Mouse (Mus musculus): ENCODE data around the gene Lonp1. TPM values are rescaled to one million over a fixed set of nuclear protein-coding genes. Genes with fewer than 3 reads are reported as not detected.

Lonp1 gene
- polyA plus RNA-seq (2016; fragmentation: Nextera tagmentation; extraction: Ambion mirVana) = 52.1 TPM in 2 replicates

DNA sequence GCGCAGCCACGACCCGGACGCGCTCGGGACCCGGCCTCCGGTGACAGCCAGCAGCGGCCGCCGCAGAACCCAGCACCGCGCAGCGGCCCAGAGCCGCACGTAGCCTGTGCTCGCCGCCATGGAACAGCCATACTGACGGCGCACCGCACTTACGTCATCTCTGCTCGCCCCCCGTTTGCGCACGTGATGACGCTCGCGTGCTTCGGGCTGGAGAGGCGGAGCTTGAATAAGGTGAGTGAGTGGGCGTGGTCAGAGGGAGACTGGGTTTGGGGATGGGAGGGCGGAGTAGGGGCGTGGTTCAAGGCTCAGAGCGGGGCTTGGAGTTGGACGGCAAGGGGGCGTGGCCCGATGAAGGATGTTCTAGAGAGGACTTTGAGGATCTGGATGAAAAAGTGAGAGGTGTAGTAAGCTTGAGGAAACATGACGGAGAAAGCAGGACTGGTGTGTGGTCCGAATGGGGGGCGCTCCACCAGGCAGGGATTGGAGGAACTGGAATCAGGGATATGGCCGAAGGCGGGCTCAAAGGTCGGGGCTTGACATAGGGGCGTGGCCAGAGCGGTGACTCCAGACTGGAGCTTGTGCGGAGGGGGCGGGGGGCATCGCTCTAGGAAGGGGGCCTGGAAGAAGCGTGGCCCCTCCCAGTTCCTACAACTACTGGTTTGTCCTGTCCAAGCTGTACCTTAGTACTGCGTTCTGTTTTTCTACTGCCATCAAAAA lies at the start of gene Lonp1:
TSS of gene Lonp1 (minus strand) at position 134 of the 717 bp plus-strand sequence.
- H3K36me3 ChIP-seq = peaks cover 22% of the 10 kb centered on the region
- peaks cover 25% of the 10 kb centered on the region for H3K4me1 ChIP-seq
- H3K9me3 ChIP-seq = no peaks in the 10 kb centered on the region
- H3K4me3 ChIP-seq = peak within 1 kb of the TSS; percentile 98
- peak within 1 kb of the TSS; percentile 58 for H3K27ac ChIP-seq (replicated peaks)
- peak; percentile 93 for ATAC-seq (ENCODE audit: low FRiP score, low read depth)
- under 1% methylated on average over 45 of the region's 51 CpGs for WGBS
- peak within 1 kb of the TSS; percentile 88 for H3K9ac ChIP-seq (replicated peaks)
- peak within 1 kb of the TSS; percentile 97 for H3K4me2 ChIP-seq (replicated peaks)
- H3K27me3 ChIP-seq = peaks cover 5% of the 10 kb centered on the region; the same call in 1 of the 2 replicates

DNA sequence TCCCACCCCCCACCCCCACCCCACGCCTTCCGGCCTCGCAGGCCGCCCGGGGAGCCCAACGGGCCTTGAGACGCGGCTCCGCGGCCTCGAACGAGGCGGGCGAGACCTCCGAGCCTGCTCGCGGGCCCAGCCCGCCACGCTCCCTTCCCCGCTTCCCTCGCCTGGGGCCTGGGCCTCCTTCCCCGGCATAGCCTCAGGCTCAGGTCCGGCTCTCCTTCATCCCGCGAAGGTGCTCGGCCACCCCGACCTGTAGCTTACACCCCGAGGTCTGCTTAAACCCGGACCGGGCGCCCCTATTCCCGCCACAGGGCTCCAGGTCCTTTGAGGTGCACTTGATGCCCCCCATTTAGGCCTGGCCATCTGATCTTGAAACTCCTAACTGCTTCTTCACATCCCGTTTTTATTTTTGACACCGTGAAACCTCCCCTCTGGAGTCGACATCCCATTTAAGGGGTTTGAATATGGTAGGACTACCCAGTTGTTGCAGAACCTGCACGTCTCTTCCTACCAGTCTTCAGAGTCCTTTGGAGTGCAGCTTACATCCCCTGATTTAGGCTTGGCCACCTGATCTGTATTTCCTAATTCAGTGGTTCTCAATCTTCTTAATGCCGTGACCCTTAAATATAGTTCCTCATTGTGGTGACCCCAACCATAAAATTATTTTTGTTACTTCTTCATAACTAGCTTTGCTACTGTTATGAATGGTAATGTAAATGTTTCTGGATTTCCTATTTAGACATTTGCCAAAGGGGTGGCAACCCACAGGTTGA lies 47.1 kb upstream of the Lonp1 start:
- Histone ChIP-seq H3K4me2 (replicated peaks) (peak overlapping the region; percentile 69), H3K4me3 (peak overlapping the region; percentile 98), H3K27ac (replicated peaks) (peak overlapping the region; percentile 77), H3K9me3 (no peaks in the 10 kb centered on the region), H3K27me3 (no peaks in the 10 kb centered on the region), H3K36me3 (peaks cover 20% of the 10 kb centered on the region; the same call in 1 of the 2 replicates), H3K9ac (replicated peaks) (peak overlapping the region; percentile 98), H3K4me1 (peaks cover 27% of the 10 kb centered on the region)
- no peak; the same call in 1 of the 2 replicates for ATAC-seq (ENCODE audit: low FRiP score, low read depth)
- 2% methylated on average over 37 of the region's 37 CpGs for WGBS

DNA sequence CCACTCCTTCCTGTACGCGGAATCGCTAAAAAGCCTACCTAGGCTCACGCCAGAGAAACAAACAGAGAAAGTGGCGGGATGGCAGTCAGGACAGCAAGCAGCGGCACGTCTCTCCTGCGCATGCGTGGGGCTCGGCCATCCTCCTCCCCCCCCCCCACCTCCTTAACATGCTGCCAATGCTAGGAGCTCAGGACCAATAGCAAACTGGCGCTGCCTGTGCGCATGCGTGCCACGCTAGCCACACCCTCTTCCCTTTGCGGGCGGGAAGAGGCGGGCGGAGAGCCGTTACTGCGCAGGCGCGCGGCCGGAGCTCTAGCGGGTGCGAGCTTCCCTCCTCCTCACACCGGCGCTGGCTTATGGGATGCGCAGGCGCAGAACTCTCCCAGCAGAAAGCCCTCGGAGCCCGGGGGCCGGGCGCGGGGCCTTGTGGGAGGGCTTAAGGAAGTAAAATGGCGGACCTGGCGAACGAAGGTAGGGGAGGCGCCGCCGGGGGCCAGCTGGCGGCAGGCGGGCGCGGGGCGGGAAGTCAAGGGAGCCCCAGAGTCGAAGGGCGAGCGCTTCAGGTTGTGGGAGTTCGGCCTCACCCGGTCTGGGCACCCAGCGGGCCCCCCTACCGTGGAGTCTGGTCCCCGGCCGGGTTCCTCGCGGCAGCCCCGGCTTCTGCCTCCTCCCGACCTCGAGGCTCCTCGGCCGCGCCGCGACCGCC lies 46.4 kb upstream of the Lonp1 start, which contains the start of gene Ranbp3:
TSS of gene Ranbp3 (plus strand) at position 354 of the 706 bp plus-strand sequence.
- WGBS = under 1% methylated on average over 47 of the region's 66 CpGs
- Histone ChIP-seq H3K9me3 (no peaks in the 10 kb centered on the region), H3K4me1 (peaks cover 34% of the 10 kb centered on the region), H3K36me3 (peaks cover 20% of the 10 kb centered on the region; the same call in 1 of the 2 replicates), H3K9ac (replicated peaks) (peak within 1 kb of the TSS; percentile 98), H3K27ac (replicated peaks) (peak within 1 kb of the TSS; percentile 77), H3K4me3 (peak within 1 kb of the TSS; percentile 98), H3K4me2 (replicated peaks) (peak within 1 kb of the TSS; percentile 69), H3K27me3 (peaks cover 6% of the 10 kb centered on the region)
- ATAC-seq (ENCODE audit: low FRiP score, low read depth) = peak; percentile 92

DNA sequence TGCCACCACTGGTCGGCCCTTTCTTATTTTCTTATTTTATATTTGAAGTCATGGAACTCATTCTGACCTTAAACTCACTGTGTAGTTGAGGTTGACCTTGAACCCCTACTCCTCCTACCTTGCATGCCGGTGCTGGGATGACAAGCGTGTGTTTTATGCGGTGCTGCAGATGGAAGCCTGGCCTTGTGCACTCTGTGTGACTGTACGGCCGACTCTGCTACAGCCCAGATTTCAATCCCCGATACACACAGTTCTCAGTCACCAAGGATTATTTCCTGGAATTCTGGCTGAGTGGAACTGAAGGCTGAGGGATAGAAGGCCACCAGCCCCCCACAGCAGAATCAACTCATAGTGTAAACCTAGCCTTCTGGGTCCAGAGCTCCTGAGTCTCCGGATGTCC lies 43.1 kb upstream of the Lonp1 start:
- no peak overlapping the region for H3K27ac ChIP-seq (replicated peaks)
- H3K36me3 ChIP-seq = no peaks in the 10 kb centered on the region
- no peaks in the 10 kb centered on the region for H3K9me3 ChIP-seq
- H3K27me3 ChIP-seq = peaks cover 15% of the 10 kb centered on the region
- H3K4me1 ChIP-seq = peaks cover 17% of the 10 kb centered on the region
- WGBS = 87% methylated on average over 8 of the region's 8 CpGs
- no peak overlapping the region for H3K4me2 ChIP-seq (replicated peaks)
- no peak overlapping the region for H3K4me3 ChIP-seq
- no peak for ATAC-seq (ENCODE audit: low FRiP score, low read depth)
- no peak overlapping the region for H3K9ac ChIP-seq (replicated peaks)

DNA sequence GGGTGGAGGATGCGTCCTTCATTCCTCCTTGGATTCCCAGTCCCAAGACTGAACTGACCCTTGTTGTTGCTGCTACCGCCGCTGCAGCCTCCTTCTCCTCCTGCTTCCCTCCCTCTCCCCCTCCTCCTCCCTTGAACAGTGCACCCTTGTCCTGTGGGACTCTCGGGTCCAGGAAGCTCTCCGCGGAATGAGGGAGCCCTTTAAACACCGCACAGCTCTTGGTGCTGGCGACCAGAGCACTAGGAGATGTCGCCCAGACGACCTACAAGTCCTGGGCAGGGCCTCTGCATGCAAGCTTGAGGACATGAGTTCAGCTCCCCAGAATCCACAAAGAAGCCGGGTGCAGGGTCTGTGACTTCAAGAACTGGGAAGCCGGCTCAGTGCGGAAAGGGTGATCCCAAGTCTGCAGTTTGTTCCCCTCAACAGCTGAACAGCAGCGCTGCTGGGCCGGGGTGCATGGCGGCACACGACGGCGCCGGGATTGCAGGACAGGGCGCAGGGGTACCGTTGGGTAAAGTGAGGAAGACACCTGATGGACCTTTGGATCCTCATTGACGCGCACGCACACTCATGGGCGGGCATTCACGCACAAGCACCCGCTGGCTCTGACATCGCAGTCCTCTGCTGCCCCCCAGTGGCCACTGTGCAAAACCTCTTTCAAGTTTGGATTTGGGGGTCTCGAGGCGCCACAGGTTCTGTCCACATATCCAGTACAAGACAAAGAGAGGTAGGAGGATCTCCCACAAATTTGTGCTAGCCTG lies 41.9 kb upstream of the Lonp1 start:
- Histone ChIP-seq H3K36me3 (no peaks in the 10 kb centered on the region), H3K4me1 (peaks cover 21% of the 10 kb centered on the region), H3K27me3 (peaks cover 15% of the 10 kb centered on the region), H3K4me3 (peak overlapping the region; percentile 41), H3K9ac (replicated peaks) (peak overlapping the region; percentile 49), H3K4me2 (replicated peaks) (peak overlapping the region; percentile 75), H3K9me3 (no peaks in the 10 kb centered on the region), H3K27ac (replicated peaks) (no peak overlapping the region)
- WGBS = 7% methylated on average over 31 of the region's 31 CpGs
- no peak for ATAC-seq (ENCODE audit: low FRiP score, low read depth)

DNA sequence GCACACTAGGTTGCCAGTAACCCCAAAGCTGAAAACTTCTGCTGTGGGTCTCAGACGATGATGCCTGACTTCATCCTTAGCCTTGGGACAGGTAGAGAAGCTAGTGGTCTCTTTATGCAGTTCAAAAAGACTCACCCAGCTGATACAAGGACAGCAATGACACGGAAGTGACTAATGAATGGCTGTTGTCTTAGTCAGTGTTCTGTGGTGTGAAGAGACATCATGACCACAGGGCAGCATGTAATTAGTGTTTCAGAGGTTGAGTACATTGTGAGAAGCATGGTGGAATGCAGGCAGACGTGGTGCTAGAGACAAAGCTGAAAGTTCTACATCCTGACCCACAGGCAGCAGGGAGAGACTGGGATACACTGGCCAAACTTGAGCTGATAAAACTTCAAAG lies 40.9 kb upstream of the Lonp1 start:
- no peak overlapping the region for H3K9ac ChIP-seq (replicated peaks)
- H3K4me3 ChIP-seq = no peak overlapping the region
- ATAC-seq (ENCODE audit: low FRiP score, low read depth) = no peak
- 78% methylated on average over 3 of the region's 3 CpGs for WGBS
- H3K4me1 ChIP-seq = peaks cover 21% of the 10 kb centered on the region
- no peaks in the 10 kb centered on the region for H3K36me3 ChIP-seq
- no peaks in the 10 kb centered on the region for H3K9me3 ChIP-seq
- peaks cover 15% of the 10 kb centered on the region for H3K27me3 ChIP-seq
- no peak overlapping the region for H3K4me2 ChIP-seq (replicated peaks)
- no peak overlapping the region for H3K27ac ChIP-seq (replicated peaks)

DNA sequence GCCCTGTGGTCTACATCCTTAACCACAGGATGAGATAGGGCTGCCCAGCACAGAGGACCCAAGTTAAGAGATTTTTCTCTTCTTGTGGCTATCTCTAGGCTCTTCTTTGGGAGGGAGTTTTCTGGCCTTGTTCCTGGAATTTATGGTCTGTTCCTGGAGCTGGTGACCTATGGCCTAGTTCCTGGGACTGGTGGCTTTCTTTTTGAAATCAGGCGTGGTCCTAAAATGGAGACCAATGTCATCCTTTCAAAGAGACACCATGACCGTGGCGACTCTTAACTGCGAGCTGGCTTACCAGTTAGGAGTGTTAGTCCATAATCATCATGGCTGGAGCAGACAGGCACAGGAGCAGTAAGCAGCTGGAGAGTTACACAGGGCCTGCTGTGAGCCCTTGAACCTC lies 39.7 kb upstream of the Lonp1 start:
- Histone ChIP-seq H3K9me3 (no peaks in the 10 kb centered on the region), H3K36me3 (no peaks in the 10 kb centered on the region), H3K9ac (replicated peaks) (no peak overlapping the region), H3K27ac (replicated peaks) (no peak overlapping the region), H3K4me1 (peaks cover 18% of the 10 kb centered on the region), H3K4me2 (replicated peaks) (no peak overlapping the region), H3K4me3 (no peak overlapping the region), H3K27me3 (peaks cover 15% of the 10 kb centered on the region)
- WGBS = 94% methylated on average over 4 of the region's 4 CpGs
- no peak for ATAC-seq (ENCODE audit: low FRiP score, low read depth)

DNA sequence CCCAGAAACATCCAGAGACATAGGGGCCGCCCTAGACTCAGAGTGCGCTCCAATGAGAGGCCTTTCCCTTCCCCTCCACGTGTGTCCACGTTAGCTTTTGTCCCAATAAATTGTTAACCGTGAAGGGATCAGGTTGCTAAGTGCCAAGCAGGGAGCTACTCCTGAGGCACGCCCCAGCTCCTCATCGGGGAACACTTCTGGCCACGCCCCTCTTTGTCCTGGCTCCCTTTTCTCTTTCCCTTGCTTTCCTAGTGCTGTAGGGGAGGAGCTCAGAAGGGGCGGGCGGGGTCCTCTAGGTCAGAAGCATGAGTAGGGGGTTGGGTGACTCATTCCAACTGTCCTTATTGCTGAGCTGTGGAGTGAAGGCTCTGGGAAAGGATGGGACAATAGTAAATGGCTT lies 37.6 kb upstream of the Lonp1 start:
- peaks cover 18% of the 10 kb centered on the region for H3K4me1 ChIP-seq
- WGBS = 1% methylated on average over 10 of the region's 10 CpGs
- peaks cover 15% of the 10 kb centered on the region for H3K27me3 ChIP-seq
- H3K4me2 ChIP-seq (replicated peaks) = peak overlapping the region; percentile 25
- H3K9ac ChIP-seq (replicated peaks) = no peak overlapping the region
- no peak overlapping the region for H3K27ac ChIP-seq (replicated peaks)
- H3K4me3 ChIP-seq = no peak overlapping the region
- peak; percentile 38; the same call in 1 of the 2 replicates for ATAC-seq (ENCODE audit: low FRiP score, low read depth)
- no peaks in the 10 kb centered on the region for H3K9me3 ChIP-seq
- H3K36me3 ChIP-seq = no peaks in the 10 kb centered on the region

DNA sequence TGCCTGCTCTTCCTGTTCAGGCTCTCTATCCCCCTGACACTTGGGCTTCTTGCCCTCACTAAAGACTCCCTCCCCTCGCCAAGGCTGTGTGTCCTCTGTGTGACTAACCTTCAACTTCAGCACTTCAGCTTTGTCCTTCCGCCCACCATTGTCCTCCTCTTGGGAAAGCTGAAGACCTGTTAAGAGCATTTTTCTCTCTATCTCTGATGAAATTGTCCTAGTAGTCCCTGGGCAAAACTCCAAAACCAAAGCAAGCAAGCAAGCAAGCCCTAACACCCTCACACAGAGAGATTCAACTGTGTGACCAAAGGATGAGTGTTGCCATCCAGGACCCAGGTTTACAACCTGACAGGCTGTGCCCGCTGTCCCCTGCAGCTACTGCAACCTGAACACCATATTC lies 37.0 kb upstream of the Lonp1 start:
- ATAC-seq (ENCODE audit: low FRiP score, low read depth) = no peak
- 65% methylated on average over 3 of the region's 3 CpGs for WGBS
- no peak overlapping the region for H3K9ac ChIP-seq (replicated peaks)
- H3K4me3 ChIP-seq = no peak overlapping the region
- peaks cover 14% of the 10 kb centered on the region for H3K27me3 ChIP-seq
- no peaks in the 10 kb centered on the region for H3K9me3 ChIP-seq
- no peaks in the 10 kb centered on the region for H3K36me3 ChIP-seq
- H3K27ac ChIP-seq (replicated peaks) = no peak overlapping the region
- peaks cover 17% of the 10 kb centered on the region for H3K4me1 ChIP-seq
- H3K4me2 ChIP-seq (replicated peaks) = peak overlapping the region; percentile 25; the same call in 1 of the 2 replicates

DNA sequence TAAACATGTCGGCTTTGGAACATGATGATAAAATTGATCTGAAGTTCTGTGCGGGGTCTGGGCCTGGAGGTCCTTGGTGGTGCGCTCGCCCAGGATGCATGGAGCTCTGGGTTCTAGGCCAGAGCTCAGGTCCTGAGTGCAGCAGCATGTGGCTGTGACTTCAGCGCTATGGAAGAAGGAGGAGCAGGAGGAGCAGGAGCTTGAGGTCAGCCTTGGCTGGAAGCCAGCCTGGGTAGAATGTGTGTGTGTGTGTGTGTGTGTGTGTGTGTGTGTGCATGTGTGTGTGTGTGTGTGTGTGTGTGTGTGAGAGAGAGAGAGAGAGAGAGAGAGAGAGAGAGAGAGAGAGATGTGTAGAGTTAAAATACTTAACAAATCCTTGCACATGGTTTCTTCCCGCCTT lies 29.5 kb upstream of the Lonp1 start:
- no peak overlapping the region for H3K4me3 ChIP-seq
- H3K4me1 ChIP-seq = 0 out of 2 replicates have a peak, but pooled peaks cover 3% of the 10 kb centered on the region
- no peak for ATAC-seq (ENCODE audit: low FRiP score, low read depth)
- 91% methylated on average over 6 of the region's 6 CpGs for WGBS
- H3K9ac ChIP-seq (replicated peaks) = no peak overlapping the region
- no peaks in the 10 kb centered on the region for H3K27me3 ChIP-seq
- H3K4me2 ChIP-seq (replicated peaks) = no peak overlapping the region
- no peaks in the 10 kb centered on the region for H3K9me3 ChIP-seq
- H3K27ac ChIP-seq (replicated peaks) = no peak overlapping the region
- no peaks in the 10 kb centered on the region for H3K36me3 ChIP-seq

DNA sequence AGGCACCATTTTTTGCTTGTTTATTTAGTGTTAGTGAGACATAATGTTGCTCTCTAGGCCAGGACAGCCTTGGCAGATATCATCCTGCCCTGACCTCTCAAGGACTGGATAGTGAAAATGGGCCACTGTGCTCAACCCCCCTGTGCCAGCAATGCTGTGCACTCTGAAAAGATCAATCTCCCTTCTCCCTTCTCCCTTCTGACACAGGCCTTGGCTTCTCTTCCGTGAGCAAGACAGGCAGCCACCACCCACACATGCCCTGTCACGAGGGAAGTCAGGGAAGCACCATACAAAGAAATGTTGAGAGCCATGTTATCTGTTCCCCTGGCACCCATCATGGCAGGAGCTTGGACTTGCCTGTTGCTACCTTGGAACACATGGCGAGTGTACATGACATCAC lies 28.6 kb upstream of the Lonp1 start:
- Histone ChIP-seq H3K27ac (replicated peaks) (no peak overlapping the region), H3K4me3 (no peak overlapping the region), H3K4me1 (0 out of 2 replicates have a peak, but pooled peaks cover 3% of the 10 kb centered on the region), H3K9ac (replicated peaks) (no peak overlapping the region), H3K9me3 (no peaks in the 10 kb centered on the region), H3K36me3 (no peaks in the 10 kb centered on the region), H3K4me2 (replicated peaks) (no peak overlapping the region), H3K27me3 (no peaks in the 10 kb centered on the region)
- no peak for ATAC-seq (ENCODE audit: low FRiP score, low read depth)
- 81% methylated on average over 3 of the region's 3 CpGs for WGBS
